Mouse (Mus musculus): Measurements from ENCODE around the gene Syce1.

Gene Syce1

GRCm38 (mm10) chr7:140787406-140788052, at the start of gene Syce1:
Gene Syce1 (minus strand): TSS chr7:140787852.
- in situ Hi-C loops (cut with MboI): no loop called here

- in situ Hi-C loops (cut with MboI): no loop called here
Measured at GRCm38 (mm10) chr7:140836243-140837115, 48.8 kb upstream of the Syce1 start.

- in situ Hi-C loops (cut with MboI): no loop called here
Measured at GRCm38 (mm10) chr7:140835758-140836087, 48.1 kb upstream of the Syce1 start.

- in situ Hi-C loops (cut with MboI): no loop called here
Measured at GRCm38 (mm10) chr7:140834968-140835757, 47.5 kb upstream of the Syce1 start, which contains the start of gene Urah. Gene Urah (plus strand): TSS chr7:140835018.

GRCm38 (mm10) chr7:140833341-140833740, 45.7 kb upstream of the Syce1 start:
- in situ Hi-C loops (cut with MboI): no loop called here

- in situ Hi-C loops (cut with MboI): no loop called here
Measured at GRCm38 (mm10) chr7:140831447-140831846, 43.8 kb upstream of the Syce1 start.

GRCm38 (mm10) chr7:140828171-140828881, 40.7 kb upstream of the Syce1 start:
- in situ Hi-C loops (cut with MboI): no loop called here

- in situ Hi-C loops (cut with MboI): no loop called here
Measured at GRCm38 (mm10) chr7:140822731-140823130, 35.1 kb upstream of the Syce1 start.

GRCm38 (mm10) chr7:140821653-140822329, 34.1 kb upstream of the Syce1 start, which contains the start of gene Zfp941:
Gene Zfp941 (minus strand): TSS chr7:140822178.
- in situ Hi-C loops (cut with MboI): no loop called here

- in situ Hi-C loops (cut with MboI): no loop called here
Measured at GRCm38 (mm10) chr7:140821305-140821652, 33.6 kb upstream of the Syce1 start.

- in situ Hi-C loops (cut with MboI): no loop called here
Measured at GRCm38 (mm10) chr7:140820173-140820572, 32.5 kb upstream of the Syce1 start.

GRCm38 (mm10) chr7:140812850-140813249, 25.2 kb upstream of the Syce1 start:
- in situ Hi-C loops (cut with MboI): no loop called here

GRCm38 (mm10) chr7:140811714-140812113, 24.1 kb upstream of the Syce1 start:
- in situ Hi-C loops (cut with MboI): no loop called here

- in situ Hi-C loops (cut with MboI): no loop called here
Measured at GRCm38 (mm10) chr7:140810496-140810895, 22.8 kb upstream of the Syce1 start.

GRCm38 (mm10) chr7:140805704-140806103, 18.1 kb upstream of the Syce1 start:
- in situ Hi-C loops (cut with MboI): no loop called here

- in situ Hi-C loops (cut with MboI): no loop called here
Measured at GRCm38 (mm10) chr7:140802629-140803028, 15.0 kb upstream of the Syce1 start.

GRCm38 (mm10) chr7:140798212-140798611, 10.6 kb upstream of the Syce1 start:
- in situ Hi-C loops (cut with MboI): no loop called here

- in situ Hi-C loops (cut with MboI): no loop called here
Measured at GRCm38 (mm10) chr7:140797619-140798018, 10.0 kb upstream of the Syce1 start.

GRCm38 (mm10) chr7:140793541-140793940, 5.9 kb upstream of the Syce1 start:
- in situ Hi-C loops (cut with MboI): no loop called here

- in situ Hi-C loops (cut with MboI): no loop called here
Measured at GRCm38 (mm10) chr7:140788053-140788435, 392 bp upstream of the Syce1 start.

GRCm38 (mm10) chr7:140780548-140780947, 7.1 kb downstream of the Syce1 start:
- in situ Hi-C loops (cut with MboI): no loop called here

All from mature B cell (primary cell).